Mouse (Mus musculus) embryo, embryonic 11.5 days (tissue): ENCODE measurements around the gene Rpl21.
"Not testable (repeated sequence)": the region's sequence is repeated elsewhere in the genome, so short reads cannot be mapped to it uniquely, and the experiment has no call there.

ENCODE experiments used
- DNase-seq: peaks from one replicate; pipeline ENCODE4 v3.0.0-alpha.2; 2012; ENCODE audit warnings: low read depth, low spot score

Gene Rpl21

GRCm38 (mm10) chr5:146867246-146867945 lies 34.7 kb downstream of the Rpl21 start:
- DNase-seq: no peak

- no peak for DNase-seq
Observed at GRCm38 (mm10) chr5:146867946-146868314, 35.2 kb downstream of the Rpl21 start.

GRCm38 (mm10) chr5:146872981-146873631 lies 40.4 kb downstream of the Rpl21 start:
- DNase-seq: no peak

- no peak for DNase-seq
Observed at GRCm38 (mm10) chr5:146876024-146876423, 43.3 kb downstream of the Rpl21 start.

- not testable (repeated sequence) for DNase-seq
Observed at GRCm38 (mm10) chr5:146877882-146878281, 45.2 kb downstream of the Rpl21 start.

- no peak for DNase-seq
Observed at GRCm38 (mm10) chr5:146882261-146882660, 49.6 kb downstream of the Rpl21 start.

- no peak for DNase-seq
Observed at GRCm38 (mm10) chr5:146883053-146883452, 50.4 kb downstream of the Rpl21 start.

- no peak for DNase-seq
Observed at GRCm38 (mm10) chr5:146883486-146884272, 51.0 kb downstream of the Rpl21 start.
